Mouse (Mus musculus): ENCODE data around the gene Ifrd2. TPM values are rescaled to one million over a fixed set of nuclear protein-coding genes. Genes with fewer than 3 reads are reported as not detected.

Gene Ifrd2
- polyA plus RNA-seq, 1 experiment from 2014 or later: 64.6 TPM

- Histone ChIP-seq H3K9ac (no peak overlapping the region), H3K36me3 (ENCODE audit: insufficient read depth) (peaks cover 8% of the 10 kb centered on the region), H3K4me2 (no peak overlapping the region), H3K9me3 (ENCODE audit: low read depth, low read length) (no peaks in the 10 kb centered on the region), H3K27me3 (ENCODE audit: insufficient read depth, low read length) (no peaks in the 10 kb centered on the region), H3K27ac (ENCODE audit: low read depth) (no peak overlapping the region), H3K4me3 (ENCODE audit: low read depth, low read length) (no peak overlapping the region), H3K4me1 (ENCODE audit: insufficient read depth) (no peaks in the 10 kb centered on the region; the same call in 1 of the 2 replicates)
- no peak for TF ChIP-seq CTCF (IDR thresholded peaks at IDR 0.05; ENCODE audit: low read depth)
- no peak for ATAC-seq (ENCODE audit: insufficient read depth)
- 81% methylated on average over 9 of the region's 9 CpGs for WGBS
- no peak for DNase-seq
Observed at GRCm38 (mm10) chr9:107599433-107599832, 12.0 kb downstream of the Ifrd2 start.

GRCm38 (mm10) chr9:107599842-107600241 is 12.4 kb downstream of the Ifrd2 start:
- Histone ChIP-seq H3K36me3 (ENCODE audit: insufficient read depth) (peaks cover 4% of the 10 kb centered on the region), H3K4me3 (ENCODE audit: low read depth, low read length) (no peak overlapping the region), H3K4me1 (ENCODE audit: insufficient read depth) (peaks cover 2% of the 10 kb centered on the region; the same call in 1 of the 2 replicates), H3K9me3 (ENCODE audit: low read depth, low read length) (no peaks in the 10 kb centered on the region), H3K9ac (no peak overlapping the region), H3K27ac (ENCODE audit: low read depth) (no peak overlapping the region), H3K4me2 (no peak overlapping the region), H3K27me3 (ENCODE audit: insufficient read depth, low read length) (no peaks in the 10 kb centered on the region)
- no peak for TF ChIP-seq CTCF (IDR thresholded peaks at IDR 0.05; ENCODE audit: low read depth)
- peak; percentile 51 for DNase-seq
- no peak for ATAC-seq (ENCODE audit: insufficient read depth)
- WGBS: 56% methylated on average over 14 of the region's 14 CpGs

GRCm38 (mm10) chr9:107600745-107601144 is 13.3 kb downstream of the Ifrd2 start:
- no peak for ATAC-seq (ENCODE audit: insufficient read depth)
- TF ChIP-seq CTCF (IDR thresholded peaks at IDR 0.05; ENCODE audit: low read depth): 0 out of 2 replicates have a peak, but pooled peaks have one; percentile 4
- Histone ChIP-seq H3K9me3 (ENCODE audit: low read depth, low read length) (no peaks in the 10 kb centered on the region), H3K4me3 (ENCODE audit: low read depth, low read length) (no peak overlapping the region), H3K4me1 (ENCODE audit: insufficient read depth) (peaks cover 5% of the 10 kb centered on the region; the same call in 1 of the 2 replicates), H3K27ac (ENCODE audit: low read depth) (no peak overlapping the region), H3K9ac (no peak overlapping the region), H3K36me3 (ENCODE audit: insufficient read depth) (no peaks in the 10 kb centered on the region), H3K4me2 (no peak overlapping the region), H3K27me3 (ENCODE audit: insufficient read depth, low read length) (no peaks in the 10 kb centered on the region)
- WGBS: 77% methylated on average over 12 of the region's 12 CpGs
- no peak for DNase-seq

- Histone ChIP-seq H3K9me3 (ENCODE audit: low read depth, low read length) (no peaks in the 10 kb centered on the region), H3K4me2 (no peak overlapping the region), H3K4me3 (ENCODE audit: low read depth, low read length) (no peak overlapping the region), H3K27ac (ENCODE audit: low read depth) (no peak overlapping the region), H3K36me3 (ENCODE audit: insufficient read depth) (no peaks in the 10 kb centered on the region), H3K27me3 (ENCODE audit: insufficient read depth, low read length) (no peaks in the 10 kb centered on the region), H3K9ac (no peak overlapping the region), H3K4me1 (ENCODE audit: insufficient read depth) (peaks cover 5% of the 10 kb centered on the region; the same call in 1 of the 2 replicates)
- 78% methylated on average over 11 of the region's 11 CpGs for WGBS
- DNase-seq (no peak), ATAC-seq (ENCODE audit: insufficient read depth) (no peak)
- no peak for TF ChIP-seq CTCF (IDR thresholded peaks at IDR 0.05; ENCODE audit: low read depth)
Observed at GRCm38 (mm10) chr9:107601275-107601674, 13.8 kb downstream of the Ifrd2 start.

GRCm38 (mm10) chr9:107602068-107602648 is 14.7 kb downstream of the Ifrd2 start:
- no peak overlapping the region for H3K4me2 ChIP-seq
- 10% methylated on average over 10 of the region's 10 CpGs for WGBS
- no peak overlapping the region for H3K4me3 ChIP-seq (ENCODE audit: low read depth, low read length)
- peak; percentile 97 for DNase-seq
- no peak overlapping the region for H3K9ac ChIP-seq
- ATAC-seq (ENCODE audit: insufficient read depth): peak; percentile 51; the same call in 1 of the 2 replicates
- no peaks in the 10 kb centered on the region for H3K36me3 ChIP-seq (ENCODE audit: insufficient read depth)
- no peaks in the 10 kb centered on the region for H3K27me3 ChIP-seq (ENCODE audit: insufficient read depth, low read length)
- peak; percentile 99 for TF ChIP-seq CTCF (IDR thresholded peaks at IDR 0.05; ENCODE audit: low read depth)
- H3K27ac ChIP-seq (ENCODE audit: low read depth): no peak overlapping the region
- H3K4me1 ChIP-seq (ENCODE audit: insufficient read depth): peaks cover 11% of the 10 kb centered on the region; the same call in 1 of the 2 replicates
- no peaks in the 10 kb centered on the region for H3K9me3 ChIP-seq (ENCODE audit: low read depth, low read length)

GRCm38 (mm10) chr9:107603251-107603650 is 15.8 kb downstream of the Ifrd2 start:
- no peak overlapping the region for H3K9ac ChIP-seq
- DNase-seq (no peak), ATAC-seq (ENCODE audit: insufficient read depth) (no peak)
- H3K9me3 ChIP-seq (ENCODE audit: low read depth, low read length): no peaks in the 10 kb centered on the region
- H3K27ac ChIP-seq (ENCODE audit: low read depth): no peak overlapping the region
- 76% methylated on average over 6 of the region's 6 CpGs for WGBS
- H3K27me3 ChIP-seq (ENCODE audit: insufficient read depth, low read length): no peaks in the 10 kb centered on the region
- no peak for TF ChIP-seq CTCF (IDR thresholded peaks at IDR 0.05; ENCODE audit: low read depth)
- H3K36me3 ChIP-seq (ENCODE audit: insufficient read depth): no peaks in the 10 kb centered on the region
- no peak overlapping the region for H3K4me2 ChIP-seq
- H3K4me1 ChIP-seq (ENCODE audit: insufficient read depth): peaks cover 15% of the 10 kb centered on the region; the same call in 1 of the 2 replicates
- no peak overlapping the region for H3K4me3 ChIP-seq (ENCODE audit: low read depth, low read length)

- no peaks in the 10 kb centered on the region for H3K9me3 ChIP-seq (ENCODE audit: low read depth, low read length)
- no peaks in the 10 kb centered on the region for H3K36me3 ChIP-seq (ENCODE audit: insufficient read depth)
- H3K27me3 ChIP-seq (ENCODE audit: insufficient read depth, low read length): no peaks in the 10 kb centered on the region
- peak overlapping the region; percentile 9; the same call in 1 of the 2 replicates for H3K9ac ChIP-seq
- peaks cover 23% of the 10 kb centered on the region; the same call in 1 of the 2 replicates for H3K4me1 ChIP-seq (ENCODE audit: insufficient read depth)
- 0 out of 2 replicates have a peak overlapping the region, but pooled peaks have one; percentile 7 for H3K4me3 ChIP-seq (ENCODE audit: low read depth, low read length)
- H3K27ac ChIP-seq (ENCODE audit: low read depth): peak overlapping the region; percentile 10; the same call in 1 of the 2 replicates
- DNase-seq: peak; percentile 31
- WGBS: 30% methylated on average over 23 of the region's 23 CpGs
- peak overlapping the region; percentile 25; the same call in 1 of the 2 replicates for H3K4me2 ChIP-seq
- ATAC-seq (ENCODE audit: insufficient read depth): 0 out of 2 replicates have a peak, but pooled peaks have one; percentile 4
- TF ChIP-seq CTCF (IDR thresholded peaks at IDR 0.05; ENCODE audit: low read depth): no peak
Observed at GRCm38 (mm10) chr9:107605041-107605661, 17.7 kb downstream of the Ifrd2 start.

All from lung, embryonic 14.5 days (tissue).